Mouse (Mus musculus) right cerebral cortex, postnatal 14 days (tissue): ENCODE results near the gene Atp1a4.

Experiments used
- DNase-seq: peaks from one replicate; pipeline ENCODE4 v3.0.0; 2022

Gene Atp1a4

GRCm38 (mm10) chr1:172188891-172189290 is 69.3 kb downstream of the Atp1a4 start:
- DNase-seq, result no peak

GRCm38 (mm10) chr1:172186401-172187289 is 71.6 kb downstream of the Atp1a4 start:
- DNase-seq, result no peak

GRCm38 (mm10) chr1:172183915-172184314 is 74.3 kb downstream of the Atp1a4 start:
- DNase-seq, result no peak

- no peak for DNase-seq
Measured at GRCm38 (mm10) chr1:172183056-172183455, 75.2 kb downstream of the Atp1a4 start.

- DNase-seq, result no peak
Measured at GRCm38 (mm10) chr1:172181777-172182176, 76.4 kb downstream of the Atp1a4 start.

GRCm38 (mm10) chr1:172180881-172181280 is 77.3 kb downstream of the Atp1a4 start:
- no peak for DNase-seq

- no peak for DNase-seq
Measured at GRCm38 (mm10) chr1:172179102-172179501, 79.1 kb downstream of the Atp1a4 start.

- DNase-seq, result no peak
Measured at GRCm38 (mm10) chr1:172177791-172178190, 80.4 kb downstream of the Atp1a4 start.
